Mouse (Mus musculus): Measurements from ENCODE around the gene Cwc27. TPM values are rescaled to one million over a fixed set of nuclear protein-coding genes. Genes with fewer than 3 reads are reported as not detected.

Gene Cwc27
- total RNA-seq (2023; ENCODE audit: inconsistent age) = 24.6 to 35.4 TPM (median 29.1 TPM) in 4 replicates

DNA sequence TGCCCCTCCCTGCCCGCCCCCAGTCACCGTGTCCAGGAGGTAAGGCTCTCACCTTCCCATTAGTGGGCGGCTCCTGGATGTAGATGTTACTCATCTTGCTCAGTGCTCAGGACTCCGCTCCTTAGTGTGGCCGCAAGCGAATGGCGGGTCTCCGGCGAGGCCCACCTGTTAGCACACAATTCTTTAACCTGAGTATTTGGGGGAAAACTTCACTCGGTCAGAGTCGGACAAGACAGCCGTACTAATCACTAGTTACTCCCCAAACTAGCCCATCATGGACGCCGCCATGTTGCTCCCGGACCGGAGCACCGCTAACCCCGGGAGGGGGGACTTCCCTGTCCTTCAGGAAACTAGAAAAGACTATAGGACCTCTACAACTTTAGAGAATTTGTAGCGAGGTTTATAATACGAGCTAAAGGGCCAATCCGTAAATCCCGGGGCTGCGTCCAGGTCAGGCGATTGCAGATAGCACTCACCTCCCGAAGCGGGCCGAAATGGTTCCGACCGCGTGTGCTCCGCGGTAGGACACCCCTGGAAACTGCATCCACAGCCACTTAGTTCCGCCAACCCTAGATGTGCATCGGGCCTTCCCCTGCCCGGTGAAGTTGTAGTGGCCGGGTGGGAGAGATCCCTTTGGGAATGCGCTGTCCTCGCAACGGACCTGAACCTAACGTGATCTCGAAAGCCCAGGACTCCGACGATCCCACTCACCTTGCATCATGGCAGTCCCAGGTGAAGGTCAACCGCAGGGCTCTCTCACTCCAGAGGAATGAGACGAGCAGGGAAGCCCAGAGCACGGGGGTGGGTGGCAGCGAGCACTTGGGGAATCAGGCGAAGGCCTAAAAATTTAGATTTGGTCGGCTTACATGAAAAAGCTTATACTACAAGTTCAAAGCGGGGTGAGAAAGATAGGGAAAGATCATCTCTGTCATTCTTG, at the start of gene Cwc27:
Gene Cwc27 (minus strand): TSS at position 508 of the 937 bp plus-strand sequence.

DNA sequence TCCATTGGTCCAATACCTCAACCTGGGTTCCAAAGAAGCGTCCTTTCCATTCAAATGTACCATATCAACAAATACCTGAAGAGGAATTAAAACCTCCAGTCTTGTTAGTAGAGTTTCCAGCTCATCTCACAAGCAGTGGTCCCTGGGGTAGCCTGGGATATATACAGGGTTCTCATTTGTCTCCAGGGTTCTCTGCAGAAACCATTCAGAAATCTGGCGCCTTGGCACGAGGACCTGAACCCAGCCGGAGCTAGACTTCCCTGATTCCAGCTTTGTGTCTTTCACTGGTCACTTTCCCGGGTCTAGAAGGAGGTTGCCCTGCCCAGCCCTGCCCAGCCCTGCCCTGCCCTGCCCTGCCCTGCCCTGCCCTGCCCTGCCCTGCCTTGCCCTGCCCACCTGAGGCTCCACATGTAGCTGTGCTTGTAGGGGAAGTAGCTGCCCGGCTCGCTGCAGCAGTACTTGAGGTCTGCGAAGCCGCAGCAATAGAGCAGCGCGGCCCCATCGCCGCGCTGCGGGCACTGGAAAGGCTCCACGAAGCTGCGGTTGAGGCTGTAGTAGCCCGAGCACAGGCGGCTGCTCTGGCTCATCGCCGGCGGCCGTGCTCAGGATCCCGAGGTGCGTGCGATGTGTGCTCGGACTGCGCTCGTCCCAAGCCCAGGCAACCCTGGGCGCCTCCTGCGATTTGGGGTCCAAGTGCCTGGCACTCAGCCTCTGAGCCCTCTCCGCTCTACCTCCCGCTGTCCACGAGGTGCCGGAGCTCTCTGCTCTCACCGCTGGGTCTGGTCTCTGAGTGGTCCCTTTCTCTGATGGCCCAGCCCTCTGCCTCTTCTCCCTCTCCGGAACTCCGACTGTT, 46.4 kb upstream of the Cwc27 start, which contains the start of gene Shisal2b:
Gene Shisal2b (minus strand): TSS at position 767 of the 853 bp plus-strand sequence.

DNA sequence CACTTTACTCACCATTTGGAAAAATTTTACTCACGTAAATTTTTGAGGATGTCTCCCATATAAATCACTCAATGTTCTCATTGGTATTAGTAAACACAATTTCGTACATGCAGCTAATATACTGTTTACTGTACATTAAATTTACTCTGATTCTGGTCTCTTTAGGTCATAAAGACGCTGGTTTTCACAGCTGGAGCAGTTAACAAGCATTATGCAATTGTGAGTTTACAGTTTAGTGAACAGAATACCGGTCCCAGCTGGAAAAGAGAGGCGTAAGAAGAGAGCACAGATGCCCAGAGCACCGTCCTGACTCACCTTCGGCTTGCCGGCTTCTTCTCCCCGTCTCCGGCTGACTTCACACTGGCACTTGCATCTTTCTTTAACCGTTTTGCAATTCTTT, 24.8 kb downstream of the Cwc27 start, which contains the start of gene Srek1ip1:
Gene Srek1ip1 (plus strand): TSS at position 301 of the 400 bp plus-strand sequence.

Other genes with a start within 250 kb of the Cwc27 start
- gene Srek1ip1, start 24.7 kb downstream of the Cwc27 start, total RNA-seq (2023; ENCODE audit: inconsistent age) = 8.9 to 14.1 TPM (median 11.5 TPM) in 4 replicates
- not detected in 4 replicates for gene Shisal2b, start 46.8 kb upstream of the Cwc27 start, total RNA-seq (2023; ENCODE audit: inconsistent age)
- gene Rgs7bp, start 237.8 kb upstream of the Cwc27 start, total RNA-seq (2023; ENCODE audit: inconsistent age) = 0.13 TPM in 1 of 4 replicates, not detected in the others

All from B cell, adult (primary cell).